Mouse (Mus musculus) monocyte, adult 2 months (primary cell): ENCODE measurements around the gene Aldh16a1.
"Not testable (repeated sequence)": the region's sequence is repeated elsewhere in the genome, so short reads cannot be mapped to it uniquely, and the experiment has no call there.

Experiments used
- DNase-seq, 2 experiments: peaks; one replicate each; pipeline ENCODE4 v3.0.0; 2022; ENCODE audit warnings: low spot score in 2 of 2, low read depth in 1 of 2

Aldh16a1 gene

DNA sequence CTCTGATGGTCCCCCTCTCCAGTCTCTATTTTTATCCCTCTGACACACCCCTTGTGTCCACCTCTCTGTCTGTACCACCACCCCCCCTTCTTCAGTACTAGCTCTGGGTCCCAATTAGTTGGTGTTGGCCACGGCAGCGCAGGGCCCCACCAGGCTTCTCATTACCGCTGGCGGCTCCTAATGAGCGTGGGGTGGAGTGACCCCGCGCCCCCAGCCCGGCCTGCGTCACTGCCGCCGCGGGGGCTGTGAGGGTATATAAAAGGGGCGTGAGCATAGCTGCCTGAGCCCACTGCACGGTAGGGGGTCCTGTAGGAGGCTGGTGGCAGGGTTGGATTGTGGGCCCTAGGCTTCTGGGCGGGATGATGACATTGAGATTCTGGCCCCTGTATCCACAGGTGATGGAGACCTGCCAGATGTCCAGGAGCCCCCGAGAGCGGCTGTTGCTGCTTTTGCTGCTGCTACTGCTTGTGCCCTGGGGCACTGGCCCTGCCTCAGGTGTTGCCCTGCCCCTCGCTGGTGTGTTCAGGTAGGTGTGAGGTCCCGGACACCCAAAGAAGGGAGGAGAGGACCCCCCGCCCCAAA lies 26.6 kb upstream of the Aldh16a1 start, which contains the start of gene Pth2:
Gene Pth2 (plus strand): TSS at position 100 of the 582 bp plus-strand sequence.
- no peak for DNase-seq

- DNase-seq, result no peak
Observed at GRCm38 (mm10) chr7:45179469-45179868, 25.1 kb upstream of the Aldh16a1 start, which contains the start of gene Gfy. Gene Gfy, minus strand, starts transcription at chr7:45179569.

DNA sequence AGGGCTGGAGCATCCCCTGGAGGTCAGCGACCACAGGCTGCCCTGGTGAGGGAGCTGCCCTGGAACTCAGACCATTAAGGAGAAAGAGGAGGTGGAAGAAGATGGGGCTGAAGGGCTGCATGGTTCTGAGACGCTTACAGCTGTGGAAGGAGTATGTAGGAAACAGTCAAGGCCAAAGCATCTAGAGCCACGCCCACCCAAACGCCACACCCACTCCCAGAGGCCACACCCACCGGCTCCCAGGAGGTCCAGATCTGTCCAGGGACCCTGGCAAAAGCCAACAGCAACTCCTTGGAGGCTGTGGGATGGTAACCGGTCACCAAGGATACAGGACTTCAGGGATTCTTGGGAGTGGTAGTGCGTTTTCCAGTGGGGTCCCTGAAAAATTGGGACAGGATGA lies 24.2 kb upstream of the Aldh16a1 start:
- no peak for DNase-seq

DNA sequence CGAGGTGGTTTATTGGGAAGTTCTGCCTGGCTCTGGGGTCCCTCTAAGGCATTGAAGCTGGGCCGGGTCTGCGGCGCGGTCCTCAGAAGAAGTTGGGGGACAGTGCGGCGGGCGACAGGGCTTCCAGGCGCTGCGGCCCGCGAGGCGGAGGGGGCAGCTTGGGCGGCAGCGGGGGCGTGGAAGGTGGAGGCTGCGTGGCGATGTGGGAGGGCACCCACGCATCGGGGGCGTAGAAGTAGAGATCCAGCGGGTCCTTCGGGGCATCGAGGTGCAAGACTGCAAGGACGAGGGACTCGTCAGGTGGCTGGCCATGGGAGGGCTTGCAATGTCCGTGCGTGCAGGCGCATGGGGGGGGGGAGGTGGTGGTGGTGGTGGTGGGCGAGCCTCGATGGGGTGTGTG lies 22.0 kb upstream of the Aldh16a1 start:
- no peak for DNase-seq

- DNase-seq, result no peak
Observed at GRCm38 (mm10) chr7:45175929-45176328, 21.5 kb upstream of the Aldh16a1 start.

DNA sequence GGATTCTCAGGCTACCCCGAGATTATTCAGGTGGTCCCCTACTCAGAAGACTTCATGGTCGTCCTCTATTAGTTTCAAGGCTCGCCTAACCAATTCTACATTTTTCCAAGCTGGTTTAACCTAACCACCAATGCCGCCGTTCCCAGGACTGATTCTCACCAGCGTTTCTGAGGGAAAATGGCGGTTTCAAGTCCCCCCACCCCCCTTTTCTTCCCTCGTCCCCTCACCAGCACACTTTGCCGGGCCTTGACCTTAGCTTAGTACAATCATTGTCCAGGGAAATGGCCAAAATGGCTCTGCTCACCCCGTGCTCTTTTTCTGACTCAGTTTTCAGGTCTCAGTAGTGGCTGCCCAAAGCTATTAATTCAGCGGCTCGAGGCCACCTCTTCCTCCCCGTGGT lies 21.0 kb upstream of the Aldh16a1 start:
- no peak for DNase-seq

DNA sequence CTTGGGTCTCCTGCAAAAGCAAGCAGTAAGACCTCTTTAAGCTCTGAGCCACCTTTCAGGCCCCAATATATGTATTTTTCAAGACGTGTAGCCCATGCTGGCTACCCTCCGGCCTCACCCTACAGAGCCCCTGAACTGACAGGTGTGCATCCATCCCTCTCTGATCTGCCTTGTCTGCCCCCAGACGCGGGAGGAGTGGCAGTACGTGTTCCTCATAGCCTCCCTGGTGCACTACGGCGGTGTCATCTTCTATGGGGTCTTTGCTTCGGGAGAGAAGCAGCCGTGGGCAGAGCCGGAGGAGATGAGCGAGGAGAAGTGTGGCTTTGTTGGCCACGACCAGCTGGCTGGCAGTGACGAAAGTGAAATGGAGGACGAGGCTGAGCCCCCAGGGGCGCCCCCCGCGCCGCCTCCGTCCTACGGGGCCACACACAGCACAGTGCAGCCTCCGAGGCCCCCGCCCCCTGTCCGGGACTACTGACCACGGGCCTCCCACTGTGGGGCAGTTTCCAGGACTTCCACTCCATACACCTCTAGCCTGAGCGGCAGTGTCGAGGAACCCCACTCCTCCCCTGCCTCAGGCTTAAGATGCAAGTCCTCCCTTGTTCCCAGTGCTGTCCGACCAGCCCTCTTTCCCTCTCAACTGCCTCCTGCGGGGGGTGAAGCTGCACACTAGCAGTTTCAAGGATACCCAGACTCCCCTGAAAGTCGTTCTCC lies 20.3 kb upstream of the Aldh16a1 start:
- DNase-seq, result no peak

GRCm38 (mm10) chr7:45173772-45174171 lies 19.4 kb upstream of the Aldh16a1 start:
- not testable (repeated sequence) for DNase-seq

DNA sequence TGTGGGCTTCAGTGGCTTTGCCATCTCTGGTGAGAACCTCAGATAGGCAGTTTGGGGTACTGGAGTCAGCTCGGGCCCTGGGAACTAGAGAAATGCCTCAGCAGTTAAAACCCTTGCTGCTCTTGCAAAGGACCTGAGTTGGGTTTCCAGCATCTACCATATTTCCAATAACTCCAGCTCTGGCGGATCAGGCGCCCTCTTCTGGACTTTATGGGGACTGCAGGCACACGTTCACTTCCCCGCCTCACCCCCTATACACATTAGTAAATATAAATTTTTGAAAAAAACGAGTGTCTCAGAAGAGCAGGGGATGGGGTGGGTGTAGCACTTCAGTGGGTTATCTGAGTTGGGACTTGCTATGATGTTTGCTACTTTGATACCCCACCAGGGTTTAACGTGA lies 18.6 kb upstream of the Aldh16a1 start:
- DNase-seq, result no peak

DNA sequence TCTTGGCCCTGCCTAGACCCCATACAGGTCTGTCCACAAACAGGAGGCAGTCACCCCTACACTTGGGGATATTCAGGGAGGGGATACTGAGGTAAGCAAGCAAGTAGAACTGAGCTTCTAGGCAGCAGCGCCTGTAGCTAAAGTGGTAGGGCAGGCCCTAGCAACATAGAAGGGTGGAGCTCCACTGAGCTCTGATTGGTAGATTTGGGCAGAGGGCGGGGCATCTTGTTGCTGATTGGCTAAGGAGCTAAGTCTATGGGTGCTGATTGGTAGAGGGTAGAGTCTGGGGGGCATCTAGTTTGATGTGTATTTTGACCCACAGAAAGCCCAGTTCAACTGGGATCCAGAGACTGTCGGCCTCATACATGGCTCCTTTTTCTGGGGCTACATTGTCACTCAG lies 15.1 kb upstream of the Aldh16a1 start:
- DNase-seq, result no peak

DNA sequence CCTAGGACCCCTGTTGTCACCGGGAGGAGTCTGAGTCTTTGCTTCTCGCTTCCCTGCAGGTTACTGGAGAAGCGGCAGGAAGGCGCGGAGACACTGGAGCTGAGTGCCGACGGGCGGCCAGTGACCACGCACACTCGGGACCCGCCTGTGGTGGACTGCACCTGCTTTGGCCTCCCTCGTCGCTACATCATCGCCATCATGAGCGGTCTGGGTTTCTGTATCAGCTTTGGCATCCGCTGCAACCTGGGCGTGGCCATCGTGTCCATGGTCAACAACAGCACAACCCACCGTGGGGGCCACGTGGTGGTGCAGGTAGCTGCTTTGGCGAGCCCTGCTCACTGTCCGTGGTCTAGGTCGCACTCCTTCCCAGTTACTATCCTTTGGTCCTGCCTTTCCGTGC lies 14.3 kb upstream of the Aldh16a1 start:
- no peak for DNase-seq

- no peak for DNase-seq
Observed at GRCm38 (mm10) chr7:45167761-45168445, 13.5 kb upstream of the Aldh16a1 start.

GRCm38 (mm10) chr7:45166950-45167401 lies 12.6 kb upstream of the Aldh16a1 start:
- DNase-seq, result no peak

- DNase-seq, result no peak
Observed at GRCm38 (mm10) chr7:45165701-45166100, 11.3 kb upstream of the Aldh16a1 start.

DNA sequence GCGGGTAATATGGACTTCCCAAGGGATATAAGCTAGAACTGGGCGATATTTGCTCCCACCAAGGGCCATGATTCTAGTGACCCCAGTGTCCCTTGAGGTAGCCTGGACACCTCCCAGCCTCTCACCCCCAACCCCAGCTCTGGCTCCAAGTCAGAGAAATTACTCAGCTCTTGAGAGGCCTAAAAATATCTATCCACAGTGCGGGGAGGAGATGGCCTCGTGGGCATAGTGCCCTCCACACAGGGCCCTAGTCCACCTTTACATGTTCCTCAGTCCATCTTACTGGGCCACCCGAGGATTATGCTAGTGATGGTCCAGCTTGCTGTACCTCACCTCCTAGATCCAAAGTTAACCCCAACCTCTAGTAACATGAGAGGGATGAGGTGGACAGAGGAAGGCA lies 10.4 kb upstream of the Aldh16a1 start:
- DNase-seq, result no peak

DNA sequence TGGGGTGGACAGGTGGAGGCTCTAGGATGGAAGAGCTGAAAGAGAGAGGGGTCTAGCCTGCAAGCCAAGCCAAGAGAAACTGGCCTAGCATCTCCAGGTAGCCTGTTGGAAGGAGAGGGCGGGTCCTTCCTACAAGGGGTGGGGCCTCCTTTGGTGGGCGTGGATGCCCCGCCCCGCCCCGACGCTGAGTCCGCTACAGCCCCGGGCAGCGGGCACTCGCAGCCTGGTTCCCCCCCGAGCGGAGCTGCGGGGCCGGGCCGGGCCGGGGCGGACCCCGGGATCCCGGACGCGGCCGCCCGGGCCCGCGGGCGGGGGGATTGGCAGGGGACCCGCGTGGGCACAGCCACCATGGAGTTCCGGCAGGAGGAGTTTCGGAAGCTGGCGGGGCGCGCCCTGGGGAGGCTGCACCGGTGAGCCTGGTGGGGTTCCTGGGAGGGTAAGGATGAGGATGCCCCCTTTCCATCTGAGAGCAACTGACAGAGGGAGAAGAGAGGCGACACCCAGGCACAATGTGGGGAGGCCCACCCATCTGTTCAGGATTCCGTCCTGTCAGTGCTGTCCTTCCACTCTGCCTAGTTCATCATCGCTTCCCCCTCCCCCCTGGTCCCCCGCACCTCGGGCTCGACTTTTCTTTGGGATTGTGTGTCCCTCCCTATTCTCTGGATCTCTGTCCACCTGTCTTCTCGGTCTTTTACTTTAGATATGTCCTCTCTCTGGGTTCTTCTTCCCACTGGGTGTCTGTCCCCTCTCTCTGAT lies 9.5 kb upstream of the Aldh16a1 start, which contains the start of gene Slc17a7:
Gene Slc17a7 (plus strand): TSS at position 215 of the 756 bp plus-strand sequence.
- no peak for DNase-seq

DNA sequence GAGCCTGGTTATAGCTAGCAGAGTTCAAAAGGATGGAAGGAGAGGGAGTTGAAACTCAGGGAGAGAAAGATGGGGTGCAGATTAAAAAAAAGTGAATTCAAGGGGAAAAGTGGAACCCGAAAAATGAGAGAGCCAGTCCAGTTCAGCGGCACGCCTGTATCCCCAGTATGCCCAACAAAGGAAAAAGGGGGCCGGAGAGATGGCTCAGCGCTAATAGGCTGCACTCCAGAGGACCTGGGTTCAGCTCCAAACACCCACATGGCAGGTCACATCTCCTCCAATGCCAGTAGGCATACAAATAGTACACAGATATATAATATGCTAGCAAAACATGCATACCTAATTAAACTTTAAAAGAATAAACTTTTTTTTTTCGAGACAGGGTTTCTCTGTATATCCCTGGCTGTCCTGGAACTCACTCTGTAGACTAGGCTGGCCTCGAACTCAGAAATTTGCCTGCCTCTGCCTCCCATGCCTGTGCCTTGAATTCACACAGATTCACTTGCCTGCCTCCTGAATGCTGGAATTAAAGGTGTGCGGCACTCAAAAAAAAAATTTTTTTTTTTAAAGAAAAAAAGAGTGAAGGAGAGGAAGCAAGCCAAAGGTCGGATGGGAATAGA lies 8.7 kb upstream of the Aldh16a1 start:
- DNase-seq, result no peak

DNA sequence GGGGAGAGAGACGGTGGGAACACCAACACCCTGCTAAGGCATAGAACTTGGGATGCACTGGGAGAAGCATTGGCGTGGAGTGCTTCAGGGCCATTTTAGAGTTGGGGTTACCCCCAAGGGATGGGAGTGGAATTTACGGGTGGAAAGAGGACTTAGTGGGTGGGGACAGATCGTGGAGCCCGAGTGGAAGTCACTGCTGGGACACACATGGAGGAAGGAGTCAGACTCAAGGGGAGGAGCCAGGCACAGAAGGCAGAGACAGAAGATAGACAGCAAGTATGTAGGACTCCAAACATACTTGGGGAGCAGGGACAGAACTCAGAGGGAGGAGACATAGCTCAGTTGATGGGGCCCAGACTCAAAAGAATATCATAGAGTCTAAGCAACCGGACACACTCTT lies 8.2 kb upstream of the Aldh16a1 start:
- DNase-seq, result no peak

- DNase-seq, result peak in 1 of 2 experiments; percentile 73
Observed at GRCm38 (mm10) chr7:45161612-45162473, 7.5 kb upstream of the Aldh16a1 start.

GRCm38 (mm10) chr7:45160866-45161265 lies 6.5 kb upstream of the Aldh16a1 start:
- no peak for DNase-seq
